ENCODE assay signal across 21 mouse cellular contexts in the genomic region with DNA sequence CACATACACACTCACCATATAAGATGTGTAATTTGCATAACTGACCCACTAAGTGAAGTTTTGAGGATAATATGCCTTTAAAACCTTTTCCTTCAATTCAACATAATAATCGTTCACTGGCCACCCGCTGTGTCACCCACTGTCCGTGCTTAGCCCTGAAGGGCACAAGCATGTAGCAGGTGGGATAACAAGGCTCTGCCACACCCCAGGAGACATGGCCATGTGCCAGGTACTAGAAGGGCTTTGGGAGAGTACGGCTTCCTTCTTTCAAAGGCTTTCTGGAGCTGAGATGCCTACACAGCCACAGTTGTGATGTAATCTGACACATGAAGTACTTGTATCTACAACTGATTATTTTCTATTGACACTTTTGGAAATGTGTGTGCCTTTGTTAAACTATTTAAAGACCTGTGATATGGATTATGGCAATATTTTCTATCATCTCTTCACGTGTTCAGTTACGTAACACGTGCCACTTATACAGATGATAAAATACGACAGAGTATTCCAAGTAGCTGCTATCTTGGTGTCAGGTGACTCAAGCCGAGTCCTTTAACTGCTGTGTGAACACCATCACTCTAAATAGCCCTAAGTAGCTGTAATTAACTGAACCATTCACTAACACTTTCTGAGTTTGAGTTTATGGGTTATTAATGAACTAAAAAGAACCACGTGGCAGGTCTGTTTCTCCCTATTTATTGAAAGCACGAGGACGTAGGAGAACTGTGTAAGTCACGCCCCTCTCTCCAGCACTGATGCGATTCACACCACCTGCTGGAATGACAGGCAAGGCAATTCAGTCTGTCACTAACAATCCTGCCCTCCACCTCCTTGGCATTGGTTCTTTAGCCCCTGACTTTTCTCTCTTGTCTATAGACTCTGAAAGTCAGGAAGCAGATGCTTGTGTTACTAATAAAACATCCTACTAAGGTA.
A peak's percentile ranks its signal among the peaks of the same experiment; 100 is the strongest.
DNase-seq lines count a peak whose midpoint lies in the region; ATAC-seq and TF ChIP-seq lines count a peak whose summit lies in the region.
"Had no signal": no experiment of that assay in that cellular context is flagged by ENCODE, and none has a peak within 500 bp of the region (broad histone marks: within the 10 kb centered on the region; RNA-seq: fewer than 3 reads in every experiment).

No protein-coding gene starts in this region.

- TF ChIP-seq CTCF in heart, adult 2 months (IDR thresholded peaks at IDR 0.05) = no peak
- no peak for TF ChIP-seq CTCF in lung, postnatal 0 days (IDR thresholded peaks at IDR 0.05)

- no peaks in the 10 kb centered on the region; the same call in 1 of the 2 replicates for H3K9me3 ChIP-seq in heart, embryonic 11.5 days (replicated peaks; ENCODE audit: control insufficient read depth, low read length)
- H3K9me3 ChIP-seq in lung, postnatal 0 days (ENCODE audit: low read length) = no peaks in the 10 kb centered on the region
- H3K9me3 ChIP-seq: liver, embryonic 12.5 days; lung, embryonic 15.5 days; neural tube, embryonic 13.5 days had no signal

- no peaks in the 10 kb centered on the region; the same call in 1 of the 2 replicates for H3K4me1 ChIP-seq in heart, embryonic 11.5 days (ENCODE audit: control insufficient read depth, insufficient read depth, low read length)
- H3K4me1 ChIP-seq in heart, adult 2 months (ENCODE audit: control insufficient read depth, insufficient read depth, low read length) = no peaks in the 10 kb centered on the region
- H3K4me1 ChIP-seq in lung, postnatal 0 days (ENCODE audit: insufficient read depth, low read depth, low read length) = no peaks in the 10 kb centered on the region
- H3K4me1 ChIP-seq: forebrain, embryonic 10.5 days; hindbrain, embryonic 12.5 days; liver, embryonic 12.5 days; lung, embryonic 15.5 days; neural tube, embryonic 13.5 days had no signal

- no peaks in the 10 kb centered on the region for H3K36me3 ChIP-seq in heart, embryonic 11.5 days (ENCODE audit: control insufficient read depth, insufficient read depth, low read length)
- H3K36me3 ChIP-seq in heart, adult 2 months (ENCODE audit: control insufficient read depth, insufficient read depth, low read length) = no peaks in the 10 kb centered on the region
- no peaks in the 10 kb centered on the region for H3K36me3 ChIP-seq in lung, postnatal 0 days (ENCODE audit: insufficient read depth, low read length)
- H3K36me3 ChIP-seq: forebrain, embryonic 10.5 days; G1E; limb, embryonic 12.5 days; liver, embryonic 12.5 days; lung, embryonic 15.5 days had no signal

- no peak overlapping the region for H3K9ac ChIP-seq in heart, embryonic 11.5 days (ENCODE audit: low read depth, low read length)
- H3K9ac ChIP-seq in heart, adult 2 months (ENCODE audit: low read depth, low read length) = no peak overlapping the region
- H3K9ac ChIP-seq in lung, postnatal 0 days (replicated peaks; ENCODE audit: low read depth) = no peak overlapping the region
- H3K9ac ChIP-seq: hindbrain, embryonic 12.5 days; limb, embryonic 12.5 days; liver, embryonic 12.5 days; lung, embryonic 15.5 days; neural tube, embryonic 13.5 days had no signal

- no peak for TF ChIP-seq EP300 in heart, adult 2 months (IDR thresholded peaks at IDR 0.05; ENCODE audit: insufficient read depth, low read depth, low read length)
- TF ChIP-seq EP300 in lung, postnatal 0 days (IDR thresholded peaks at IDR 0.05) = no peak

- no peak overlapping the region for H3K27ac ChIP-seq in heart, embryonic 11.5 days (ENCODE audit: low read depth, low read length)
- no peak overlapping the region for H3K27ac ChIP-seq in heart, adult 2 months
- H3K27ac ChIP-seq in lung, postnatal 0 days (ENCODE audit: low read length) = no peak overlapping the region
- H3K27ac ChIP-seq: forebrain, embryonic 10.5 days; gastrocnemius, adult 2 months; hindbrain, embryonic 12.5 days; limb, embryonic 12.5 days; liver, embryonic 12.5 days; lung, embryonic 15.5 days; neural tube, embryonic 13.5 days had no signal

- peak overlapping the region; percentile 12; the same call in 1 of the 2 replicates for H3K4me2 ChIP-seq in heart, embryonic 11.5 days
- no peak overlapping the region for H3K4me2 ChIP-seq in lung, postnatal 0 days (replicated peaks; ENCODE audit: low read depth, low read length)
- H3K4me2 ChIP-seq: hindbrain, embryonic 12.5 days; limb, embryonic 12.5 days; liver, embryonic 12.5 days; lung, embryonic 15.5 days; midbrain, embryonic 11.5 days; neural tube, embryonic 13.5 days had no signal

- H3K4me3 ChIP-seq in heart, embryonic 11.5 days (ENCODE audit: low read depth, low read length) = no peak overlapping the region
- no peak overlapping the region for H3K4me3 ChIP-seq in heart, adult 2 months
- no peak overlapping the region for H3K4me3 ChIP-seq in lung, postnatal 0 days (ENCODE audit: low read depth, low read length)
- H3K4me3 ChIP-seq: forebrain, embryonic 10.5 days; gastrocnemius, adult 2 months; hindbrain, embryonic 12.5 days; limb, embryonic 12.5 days; liver, embryonic 12.5 days; lung, embryonic 15.5 days; neural tube, embryonic 13.5 days had no signal

- DNase-seq in heart, postnatal 25 days (ENCODE audit: low spot score) = no peak
- peak; percentile 16 for DNase-seq in heart, postnatal 4 days
- DNase-seq in heart, adult 2 months = no peak
- DNase-seq in lung, postnatal 0 days (ENCODE audit: low spot score) = no peak
- DNase-seq in lung, postnatal 14 days = no peak
- no peak for DNase-seq in neural tube, embryonic 10.5 days (ENCODE audit: extremely low spot score, low spot score)
- no peak for DNase-seq in T-cell, adult 2 months (ENCODE audit: low spot score)
- DNase-seq: adrenal gland, postnatal 14 days; cerebellum, adult 11-12 months; gastrocnemius, adult 2 months; kidney, postnatal 25 days; thymus, adult 18-20 months had no signal

- 49% methylated on average over 14 of the region's 14 CpGs for WGBS in heart, embryonic 11.5 days (ENCODE audit: insufficient replicate concordance)
- 51% methylated on average over 14 of the region's 14 CpGs for WGBS in heart, adult 2 months
- whole genome bisulfite sequencing in lung, postnatal 0 days = 37% methylated on average over 14 of the region's 14 CpGs

- TF ChIP-seq POLR2A in heart, adult 2 months (IDR thresholded peaks at IDR 0.05; ENCODE audit: insufficient read depth, low read depth, low read length) = no peak

- intact Hi-C loops in heart, postnatal 25 days (cut with DNase I) = no loop called here
- intact Hi-C loops in heart, adult 2 months (cut with DNase I) = no loop called here

- no peak for ATAC-seq in heart, embryonic 11.5 days (replicated peaks; ENCODE audit: insufficient number of reproducible peaks, low FRiP score, low TSS enrichment)
- peak; percentile 33; the same call in 1 of the 2 replicates for ATAC-seq in lung, postnatal 0 days
- ATAC-seq: liver, embryonic 12.5 days had no signal

- no peaks in the 10 kb centered on the region for H3K79me2 ChIP-seq in heart, adult 2 months (replicated peaks; ENCODE audit: control insufficient read depth, insufficient read depth, low read length)

- H3K27me3 ChIP-seq in heart, embryonic 11.5 days (ENCODE audit: control insufficient read depth, insufficient read depth, low read length) = no peaks in the 10 kb centered on the region
- no peaks in the 10 kb centered on the region for H3K27me3 ChIP-seq in heart, adult 2 months (ENCODE audit: control insufficient read depth, insufficient read depth, low read length)
- no peaks in the 10 kb centered on the region for H3K27me3 ChIP-seq in lung, postnatal 0 days (replicated peaks; ENCODE audit: insufficient read depth, low read length)
- H3K27me3 ChIP-seq: limb, embryonic 12.5 days; liver, embryonic 12.5 days; lung, embryonic 15.5 days; neural tube, embryonic 13.5 days had no signal
